Mouse (Mus musculus): ENCODE data around the gene Polr3e.
"Not testable (repeated sequence)": the region's sequence is repeated elsewhere in the genome, so short reads cannot be mapped to it uniquely, and the experiment has no call there.

Gene Polr3e

GRCm38 (mm10) chr7:120911268-120911667, 6.3 kb upstream of the Polr3e start:
- DNase-seq (ENCODE audit: low read depth): not testable (repeated sequence)

- DNase-seq (ENCODE audit: low read depth): no peak
Measured at GRCm38 (mm10) chr7:120913332-120913731, 4.2 kb upstream of the Polr3e start.

- DNase-seq (ENCODE audit: low read depth): no peak
Measured at GRCm38 (mm10) chr7:120916262-120916875, 1.2 kb upstream of the Polr3e start.

DNA sequence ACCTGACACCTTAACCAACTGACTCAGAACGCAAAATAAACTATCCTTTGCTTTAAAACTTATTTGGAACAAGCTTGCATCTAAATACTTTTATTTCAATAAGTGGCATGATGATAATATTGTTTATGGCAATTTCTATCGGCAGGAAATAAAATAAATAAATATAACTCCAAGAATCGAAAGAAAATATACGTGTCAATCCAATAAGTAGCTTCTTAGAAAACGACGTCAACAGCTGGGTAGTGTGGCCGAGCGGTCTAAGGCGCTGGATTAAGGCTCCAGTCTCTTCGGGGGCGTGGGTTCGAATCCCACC, 309 bp upstream of the Polr3e start:
- DNase-seq (ENCODE audit: low read depth): no peak

DNA sequence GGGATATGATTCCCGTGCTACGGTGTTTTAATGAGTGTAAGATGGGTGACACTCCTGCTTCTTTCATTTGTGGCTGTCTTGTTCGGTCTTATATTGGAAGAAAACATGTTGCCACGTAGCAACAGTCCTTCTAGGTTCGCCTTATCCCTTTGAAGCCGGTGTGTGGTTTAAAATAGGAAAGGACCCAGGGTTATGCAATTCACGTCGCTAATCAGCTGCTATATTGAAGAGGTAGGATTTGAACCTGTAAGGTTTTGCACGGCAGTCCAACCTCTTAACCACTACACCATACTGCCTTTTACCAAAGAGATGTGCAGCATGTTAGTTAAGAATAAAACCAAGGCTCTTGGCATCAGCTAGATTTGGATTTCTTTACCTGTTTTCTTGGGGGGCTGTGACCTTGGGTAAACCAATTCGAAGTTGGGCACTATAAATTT, 1.0 kb downstream of the Polr3e start:
- DNase-seq (ENCODE audit: low read depth): peak; percentile 97

DNA sequence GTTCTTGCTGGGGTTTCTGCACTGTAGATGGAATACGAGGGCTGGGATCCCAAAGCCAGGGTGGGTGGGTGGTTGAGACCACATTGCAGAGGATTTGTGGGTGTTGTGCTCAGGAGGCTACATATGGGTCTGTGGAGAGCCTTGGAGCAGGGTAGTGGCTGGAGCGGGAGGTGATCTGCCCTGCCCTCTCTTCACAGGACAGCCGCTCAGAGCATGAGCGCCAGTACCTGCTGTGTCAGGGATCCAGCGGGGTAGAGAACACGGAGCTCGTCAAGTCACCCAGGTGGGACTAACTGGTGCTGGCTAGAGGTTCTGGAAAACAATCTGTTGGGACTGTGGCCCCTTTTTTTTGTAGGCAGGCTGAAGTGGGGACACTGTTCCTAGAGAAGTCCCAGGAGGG, 15.6 kb downstream of the Polr3e start:
- DNase-seq (ENCODE audit: low read depth): no peak

DNA sequence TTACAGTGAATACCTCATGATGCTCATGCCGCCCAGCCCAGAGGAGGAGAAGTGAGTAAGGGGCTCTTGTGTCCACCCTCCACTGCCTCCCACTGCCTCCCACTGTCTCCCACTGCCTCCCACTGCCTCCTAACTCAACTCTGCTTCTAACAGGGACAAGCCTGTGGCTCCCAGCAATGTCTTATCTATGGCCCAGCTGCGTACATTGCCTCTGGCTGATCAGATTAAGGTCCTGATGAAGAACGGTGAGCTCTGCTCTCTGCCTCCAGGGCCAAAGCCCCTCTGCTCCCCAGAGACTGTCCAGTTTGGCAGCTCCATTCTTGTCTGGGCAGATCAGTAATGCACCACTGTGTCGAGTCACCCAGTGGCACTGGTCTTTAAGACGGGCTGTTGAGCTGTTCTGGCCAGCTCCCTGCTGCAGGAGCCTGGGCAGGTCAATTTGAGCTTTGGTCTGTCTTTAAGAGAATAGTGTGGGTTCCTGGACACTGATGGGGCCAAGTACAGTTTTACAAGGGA, 16.2 kb downstream of the Polr3e start:
- no peak for DNase-seq (ENCODE audit: low read depth)

DNA sequence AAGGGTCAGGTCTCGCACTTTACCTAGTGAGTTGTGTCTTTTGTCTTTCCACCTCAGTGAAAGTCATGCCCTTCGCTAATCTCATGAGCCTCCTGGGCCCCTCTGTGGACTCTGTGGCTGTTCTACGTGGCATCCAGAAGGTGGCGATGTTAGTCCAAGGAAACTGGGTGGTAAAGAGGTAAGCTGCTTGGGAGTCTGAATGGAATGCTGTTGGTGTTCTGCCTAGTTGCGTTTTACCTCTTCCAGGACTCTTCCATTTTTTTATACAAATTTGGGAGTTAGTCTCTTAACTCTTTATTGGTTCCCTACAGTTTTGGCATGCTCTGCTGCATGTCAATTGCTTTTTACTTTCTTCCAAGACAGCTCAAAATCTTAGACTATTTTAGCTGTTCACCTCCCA, 17.2 kb downstream of the Polr3e start:
- peak; percentile 75 for DNase-seq (ENCODE audit: low read depth)

GRCm38 (mm10) chr7:120936522-120936921, 19.0 kb downstream of the Polr3e start:
- no peak for DNase-seq (ENCODE audit: low read depth)

- DNase-seq (ENCODE audit: low read depth): no peak
Measured at GRCm38 (mm10) chr7:120938206-120938605, 20.7 kb downstream of the Polr3e start.

DNA sequence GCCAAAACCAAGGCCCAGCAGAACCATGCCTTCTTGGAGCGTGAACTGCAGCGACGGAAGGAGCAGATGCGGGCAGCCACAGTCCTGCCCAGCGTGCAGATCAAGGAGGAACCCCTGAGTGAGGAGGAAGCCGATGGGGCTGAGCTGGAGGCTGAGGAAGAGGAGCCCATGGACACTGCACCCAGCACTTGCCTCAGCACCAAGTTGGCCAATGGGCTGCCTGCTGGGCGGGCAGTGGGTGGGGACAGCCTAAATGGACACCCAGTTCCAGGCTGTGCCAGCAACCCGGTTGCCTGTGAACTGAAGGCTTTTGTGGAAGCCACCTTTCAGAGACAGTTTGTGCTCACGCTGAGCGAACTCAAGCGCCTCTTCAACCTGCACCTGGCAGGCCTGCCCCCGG, 22.8 kb downstream of the Polr3e start:
- DNase-seq (ENCODE audit: low read depth): no peak

DNA sequence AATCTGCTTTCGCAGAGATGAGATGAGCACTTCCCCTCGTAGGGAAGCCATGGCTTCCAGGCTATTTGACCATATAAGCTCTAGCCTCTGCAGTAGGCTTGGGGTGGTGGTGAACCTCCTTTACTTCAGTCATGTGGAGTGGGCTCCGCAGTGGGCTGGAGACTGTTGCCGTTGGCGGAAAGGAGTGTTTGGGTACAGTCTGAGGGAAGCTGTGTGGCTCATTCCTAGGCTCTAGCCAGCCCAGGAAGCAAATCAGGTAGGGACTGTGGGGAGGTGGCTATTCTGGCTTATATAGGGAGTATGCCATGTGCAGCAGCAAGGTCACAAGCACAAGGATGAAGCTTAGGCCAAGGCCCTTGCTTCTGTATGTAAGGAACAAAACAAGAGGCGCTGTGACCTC, 23.7 kb downstream of the Polr3e start:
- DNase-seq (ENCODE audit: low read depth): no peak

DNA sequence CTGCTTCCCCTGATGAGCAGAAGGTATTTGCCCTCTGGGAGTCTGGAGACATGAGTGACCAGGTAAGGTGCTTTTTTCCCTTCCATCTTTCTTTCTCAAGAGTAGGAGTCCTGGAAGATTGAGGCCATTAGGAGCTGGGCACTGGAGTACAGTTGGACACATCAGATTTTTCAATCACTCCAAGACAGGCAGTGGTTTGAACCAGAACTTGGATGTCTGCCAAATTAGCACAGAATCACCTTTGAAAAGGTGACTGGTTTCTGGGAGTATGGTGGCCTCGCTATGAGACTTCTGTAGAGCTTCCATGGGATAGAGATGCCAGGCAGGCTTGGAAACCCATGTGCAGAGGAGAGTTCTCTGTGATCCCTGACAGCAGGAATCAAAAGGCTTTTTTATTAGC, 25.0 kb downstream of the Polr3e start:
- no peak for DNase-seq (ENCODE audit: low read depth)

- DNase-seq (ENCODE audit: low read depth): no peak
Measured at GRCm38 (mm10) chr7:120943936-120944509, 26.5 kb downstream of the Polr3e start.

GRCm38 (mm10) chr7:120953591-120953990, 36.0 kb downstream of the Polr3e start:
- not testable (repeated sequence) for DNase-seq (ENCODE audit: low read depth)

DNA sequence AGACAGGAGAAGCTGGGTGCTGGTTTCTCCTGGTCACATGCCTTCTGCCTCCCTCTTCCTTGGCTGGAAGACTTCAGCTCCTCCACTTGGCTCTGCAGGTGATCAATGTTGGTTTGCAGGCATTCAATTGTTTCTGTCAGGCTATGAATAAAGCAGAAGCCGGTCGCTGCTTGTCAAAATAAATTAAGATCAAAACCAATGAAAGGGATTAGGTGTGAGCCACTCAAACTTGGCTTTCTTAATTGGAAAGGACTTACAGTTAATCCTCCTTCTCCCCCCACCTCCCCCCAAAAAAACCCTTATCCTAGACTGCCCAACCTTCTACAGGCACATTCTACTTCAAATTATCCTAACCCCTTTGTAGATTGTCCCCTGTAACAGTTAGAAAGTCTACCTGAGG, 42.6 kb downstream of the Polr3e start:
- no peak for DNase-seq (ENCODE audit: low read depth)

- peak; percentile 45 for DNase-seq (ENCODE audit: low read depth)
Measured at GRCm38 (mm10) chr7:120960601-120961000, 43.1 kb downstream of the Polr3e start.

DNA sequence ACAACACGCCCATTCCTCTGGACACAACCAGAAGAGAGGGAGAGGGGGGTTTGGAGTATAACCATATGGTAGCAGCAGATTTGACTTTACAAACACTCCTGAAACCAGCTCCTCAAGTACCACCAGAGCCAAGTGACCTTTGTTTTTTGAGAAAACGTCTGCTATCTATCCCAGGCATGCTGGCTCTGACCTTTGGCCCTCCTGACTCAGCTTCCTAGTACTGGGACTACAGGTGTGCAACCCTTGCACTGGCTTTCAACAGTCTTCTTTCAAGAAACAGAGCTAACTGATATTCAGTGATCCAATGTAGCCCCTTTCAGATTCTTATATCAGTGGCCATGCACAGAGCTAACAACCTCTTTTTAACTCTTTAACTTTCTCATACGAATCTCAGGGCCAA, 44.3 kb downstream of the Polr3e start:
- DNase-seq (ENCODE audit: low read depth): no peak

- DNase-seq (ENCODE audit: low read depth): no peak
Measured at GRCm38 (mm10) chr7:120963126-120963525, 45.6 kb downstream of the Polr3e start.

DNA sequence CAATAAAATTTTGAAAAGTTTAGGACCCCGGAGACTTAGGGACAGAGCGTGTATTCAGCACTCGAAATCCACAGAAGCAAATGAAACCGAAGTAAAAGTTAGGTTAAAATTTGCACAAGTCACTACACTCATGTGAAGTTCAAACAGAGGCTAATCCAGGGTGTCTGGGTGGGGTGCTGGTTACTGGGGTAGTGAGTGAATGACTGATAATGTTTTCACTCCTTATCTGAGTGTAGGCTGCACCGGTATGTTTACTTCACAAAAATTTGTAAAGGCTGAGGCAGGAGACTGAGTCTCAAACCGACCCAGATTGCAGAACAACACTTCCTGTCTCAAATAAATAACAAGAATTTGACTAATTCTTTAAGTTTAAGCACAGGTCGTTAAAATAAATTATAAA, 51.7 kb downstream of the Polr3e start:
- no peak for DNase-seq (ENCODE audit: low read depth)

- DNase-seq (ENCODE audit: low read depth): no peak
Measured at GRCm38 (mm10) chr7:120970112-120970511, 52.6 kb downstream of the Polr3e start.

GRCm38 (mm10) chr7:120972471-120972870, 54.9 kb downstream of the Polr3e start:
- DNase-seq (ENCODE audit: low read depth): not testable (repeated sequence)

DNA sequence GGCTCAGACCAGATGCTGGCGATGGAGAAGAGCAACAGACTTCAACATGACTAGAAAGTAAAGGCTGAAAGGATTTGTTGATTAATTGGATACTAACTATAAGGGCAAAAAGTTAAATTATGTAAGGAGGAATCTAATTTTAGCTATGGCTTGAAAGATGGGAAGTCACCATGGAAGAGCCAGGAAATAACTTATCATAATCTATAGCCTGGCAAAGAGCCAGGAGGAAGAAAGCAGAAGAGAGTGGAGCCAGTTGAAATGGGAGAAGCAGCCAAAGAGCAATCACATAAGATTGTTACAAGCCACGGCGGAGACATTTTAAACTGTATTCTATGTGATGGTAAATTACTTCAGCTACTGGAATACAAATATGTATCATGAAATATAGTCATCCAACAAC, 56.5 kb downstream of the Polr3e start:
- no peak for DNase-seq (ENCODE audit: low read depth)

DNA sequence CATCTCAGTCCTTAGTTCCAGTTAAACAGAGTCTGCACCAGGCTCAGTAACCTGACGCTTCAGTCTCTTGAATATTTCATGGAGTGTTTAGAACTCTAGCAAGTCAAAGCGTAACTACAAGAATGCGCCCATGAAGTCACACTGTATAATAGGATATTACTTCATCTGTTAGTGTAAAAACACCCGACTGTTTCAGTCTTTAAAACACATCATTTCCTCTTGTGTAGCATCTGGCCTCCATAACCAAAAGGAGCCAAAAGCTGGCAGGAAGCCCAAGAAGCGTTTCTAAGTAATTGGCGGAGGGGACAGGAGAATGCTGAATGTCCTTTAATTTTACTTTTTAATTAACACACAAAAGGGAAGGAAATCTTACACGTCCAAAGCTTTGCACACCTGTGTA, 59.5 kb downstream of the Polr3e start:
- DNase-seq (ENCODE audit: low read depth): peak; percentile 22

Measured in naive thymus-derived CD4-positive, alpha-beta T cell, adult 2 months (primary cell).